Mouse (Mus musculus) cerebellum, adult 11 months (tissue): ENCODE results near the gene Psmd12.
"Not testable (repeated sequence)": the region's sequence is repeated elsewhere in the genome, so short reads cannot be mapped to it uniquely, and the experiment has no call there.

Experiments used
- DNase-seq: peaks from one replicate; pipeline ENCODE4 v3.0.0; 2022

Psmd12 gene

DNA sequence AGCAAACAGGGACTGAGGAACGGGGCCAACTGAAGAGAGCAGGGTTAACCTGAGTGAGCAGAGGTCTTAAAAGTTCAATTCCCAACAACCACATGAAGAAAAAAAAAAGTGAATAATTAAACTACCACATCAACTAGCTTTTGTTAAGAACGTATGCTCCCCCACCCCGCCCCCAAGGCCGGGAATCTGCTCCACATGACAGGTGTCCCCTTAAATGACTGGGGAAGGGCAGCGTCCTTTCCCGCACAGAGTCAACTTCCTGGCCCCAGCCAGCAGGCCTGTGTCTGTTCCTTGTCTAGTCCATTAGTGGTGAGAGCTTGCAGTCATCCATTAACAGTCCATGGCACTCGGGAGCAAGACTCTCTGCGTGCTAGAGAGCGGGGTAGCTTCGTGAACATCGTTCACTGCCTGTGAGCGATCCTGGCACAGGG, 16.0 kb upstream of the Psmd12 start:
- DNase-seq = no peak

DNA sequence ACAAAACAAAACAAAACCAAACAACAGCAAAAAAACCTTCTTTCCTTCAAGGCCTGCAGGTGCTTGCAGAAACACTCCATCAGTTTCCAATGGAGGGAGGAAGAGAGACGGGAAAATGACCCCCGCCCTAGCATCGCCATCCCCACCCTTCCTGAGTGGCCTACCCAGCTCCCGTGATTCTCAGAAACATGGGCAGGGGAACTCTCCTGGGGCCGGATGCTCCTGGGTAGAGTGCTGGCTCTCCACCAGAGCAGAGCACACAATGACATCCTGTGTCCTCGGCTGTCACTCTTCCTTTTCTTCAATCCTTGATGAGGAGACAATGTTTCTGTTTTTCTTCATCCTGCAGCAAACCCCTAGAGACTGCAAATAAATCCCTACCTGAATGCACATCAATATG, 15.1 kb upstream of the Psmd12 start:
- DNase-seq = no peak

DNA sequence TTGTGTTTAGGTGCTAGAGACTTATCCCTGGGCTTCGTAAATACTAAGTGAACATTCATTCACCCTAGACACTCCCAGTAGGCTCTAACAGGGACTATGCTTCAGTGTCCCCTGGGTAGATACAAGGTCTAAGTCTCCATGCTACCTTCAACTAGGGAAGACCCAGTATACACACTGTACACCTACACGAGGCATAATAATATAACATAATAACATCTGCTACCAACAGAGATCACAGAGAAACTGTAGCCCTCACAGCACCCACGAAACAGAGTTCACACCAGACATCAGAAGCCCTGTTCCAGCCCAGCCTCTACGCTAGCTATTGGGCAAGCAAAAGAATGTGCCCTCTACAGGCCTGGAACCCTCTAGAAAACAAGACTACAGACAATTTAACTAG, 14.2 kb upstream of the Psmd12 start:
- no peak for DNase-seq

DNA sequence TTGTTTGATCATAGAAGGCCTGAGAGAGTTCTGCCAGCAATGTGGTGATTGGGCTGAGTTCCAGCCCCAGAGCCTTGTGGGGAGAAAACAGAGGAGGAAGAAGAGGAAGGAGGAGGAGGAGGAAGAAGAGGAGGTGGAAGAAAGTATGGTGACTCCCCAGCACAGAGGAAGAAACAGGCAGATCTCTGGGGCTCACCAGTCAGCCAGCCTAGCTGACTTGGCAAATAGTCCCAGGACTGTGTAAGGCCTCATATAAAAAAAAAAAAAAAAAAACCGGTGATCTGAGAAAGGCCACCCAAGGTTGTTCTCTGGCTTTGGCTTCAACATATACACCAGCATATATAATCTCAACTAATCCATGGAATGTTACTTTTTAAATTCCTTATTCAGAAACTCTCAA, 13.3 kb upstream of the Psmd12 start:
- DNase-seq = no peak

DNA sequence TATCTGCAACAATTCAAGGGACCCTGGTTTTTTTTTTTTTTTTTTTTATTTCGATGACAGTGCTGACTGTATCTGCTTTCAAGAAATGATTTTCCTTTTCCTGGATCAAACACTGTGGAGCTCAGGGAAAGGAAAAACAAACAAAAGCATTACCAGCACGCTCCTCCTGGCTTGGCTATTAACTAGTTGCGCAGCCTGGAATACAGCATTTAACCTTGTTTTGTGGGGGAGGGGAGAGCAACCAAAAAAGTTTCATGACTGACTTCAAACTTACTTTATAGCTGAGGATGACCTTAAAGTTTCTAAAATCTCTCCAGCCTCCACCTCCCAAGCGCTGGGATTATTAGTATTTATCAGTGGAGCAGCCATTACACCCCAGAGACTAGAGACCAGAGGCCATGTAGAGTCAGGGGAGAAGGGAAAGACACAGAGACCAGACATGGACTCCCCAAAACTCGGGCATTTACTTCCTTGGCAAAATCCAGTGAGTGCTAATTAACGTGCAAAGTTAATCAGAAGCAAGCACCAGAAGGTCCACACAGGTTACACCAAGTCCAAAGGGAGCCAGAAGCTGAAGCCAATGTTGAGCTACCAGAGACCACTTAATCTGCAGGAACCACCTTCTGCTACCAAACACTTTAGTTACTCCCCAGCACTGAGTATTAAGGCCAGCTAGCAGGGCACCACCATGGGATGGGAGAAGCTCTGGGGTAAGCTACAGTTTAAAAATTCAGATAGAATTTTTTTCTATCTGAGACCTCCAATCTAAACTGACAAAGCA, 12.5 kb upstream of the Psmd12 start:
- no peak for DNase-seq

DNA sequence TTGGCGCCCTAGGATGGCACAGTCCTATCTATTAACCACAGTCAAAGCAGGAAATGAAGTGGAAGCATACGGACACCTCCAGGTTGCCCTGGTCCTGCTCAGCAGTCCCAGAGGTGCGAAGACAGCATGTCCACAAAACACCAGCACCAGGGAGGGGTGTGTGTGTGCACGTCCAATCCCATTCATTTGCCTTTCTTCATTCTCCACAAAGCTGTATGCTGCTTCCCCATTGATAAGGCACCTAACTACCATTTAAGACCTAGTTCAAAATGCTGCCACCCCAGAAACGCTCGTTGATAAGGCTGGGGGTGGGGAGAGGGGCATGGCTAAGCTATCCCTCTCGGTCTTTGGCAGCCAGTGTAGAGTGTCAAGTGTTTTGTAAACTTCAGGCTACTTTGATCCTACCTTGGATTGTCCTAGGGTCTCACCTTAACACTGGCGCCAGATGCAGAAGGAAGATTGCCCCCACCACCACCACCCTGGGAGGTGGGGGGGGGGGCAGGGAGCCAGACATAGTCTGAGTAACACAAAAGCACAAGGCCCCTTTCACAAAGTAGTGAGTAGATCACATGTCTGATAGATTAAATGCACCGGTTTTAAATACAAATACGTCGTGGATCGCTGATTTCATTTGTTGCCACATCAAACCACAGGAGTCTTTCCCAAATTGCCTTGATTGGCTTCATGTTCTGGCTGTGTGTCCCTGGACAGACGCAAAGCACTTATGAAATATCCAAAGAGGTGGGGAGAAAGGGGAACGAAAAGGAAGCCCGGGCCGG, 10.8 kb upstream of the Psmd12 start:
- no peak for DNase-seq

DNA sequence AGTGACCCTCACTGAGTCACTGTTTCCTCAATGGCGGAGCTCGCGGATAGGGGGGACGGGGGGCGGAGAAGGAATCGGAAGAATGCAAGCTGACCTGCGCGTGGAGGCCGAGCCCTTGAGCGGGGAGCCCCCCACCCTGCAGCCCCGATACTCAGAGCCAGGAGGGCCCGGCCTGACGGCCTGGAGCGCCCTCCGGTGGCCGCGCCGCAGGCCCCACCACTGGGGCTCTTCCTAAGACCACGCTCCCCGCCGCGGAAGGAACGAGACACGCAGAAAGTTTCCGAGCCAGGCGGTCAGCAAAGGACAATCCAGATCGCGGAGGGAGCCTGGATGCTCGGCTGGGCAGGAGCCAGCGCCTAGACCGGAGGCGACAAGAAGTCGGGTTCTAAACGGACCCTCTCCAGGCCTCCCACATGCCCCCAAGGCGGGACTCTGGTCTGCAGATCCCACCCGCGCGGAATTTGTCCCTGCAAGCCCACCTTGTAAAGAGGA, 10.2 kb upstream of the Psmd12 start:
- peak; percentile 74 for DNase-seq

DNA sequence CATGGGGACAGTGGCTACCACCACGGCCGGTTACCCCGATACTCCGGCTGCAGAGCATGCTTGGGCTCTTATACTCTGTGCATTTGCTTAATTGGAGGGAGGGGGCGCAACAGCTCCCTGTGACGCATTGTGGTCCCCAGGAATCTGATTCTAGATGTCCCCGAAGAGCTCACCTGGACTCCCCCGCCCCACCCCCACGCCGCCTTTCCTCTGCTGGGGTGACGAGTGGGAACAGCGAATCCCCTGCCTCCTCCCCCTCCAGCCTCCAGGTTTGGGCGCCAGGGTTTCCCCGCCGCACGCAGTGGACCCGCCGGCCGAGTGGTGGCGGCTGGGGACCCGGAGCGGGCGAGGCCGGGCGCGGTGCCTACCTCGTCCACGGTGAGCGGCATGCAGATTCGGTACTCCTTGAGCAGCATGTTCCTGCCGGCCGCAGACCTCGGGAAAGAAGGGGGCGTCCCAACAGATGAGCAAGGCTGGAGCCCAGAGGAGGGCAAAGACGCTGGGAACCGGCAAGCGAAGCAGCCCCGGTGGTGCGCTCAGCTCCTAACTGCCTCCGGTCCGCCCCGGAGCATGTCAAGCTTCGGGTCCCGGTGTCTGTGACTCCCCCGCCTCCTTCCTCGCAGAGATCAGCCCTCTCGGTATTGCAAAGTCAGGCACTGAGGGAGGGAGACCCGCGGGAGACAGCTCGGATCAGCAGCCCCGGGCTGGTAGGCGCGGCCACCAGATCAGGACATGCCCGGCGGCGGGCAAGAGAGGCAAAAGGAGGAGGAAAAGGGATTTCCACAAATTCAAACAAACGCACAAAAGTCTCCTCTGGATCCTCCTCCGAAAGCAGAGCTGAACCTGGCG, 9.5 kb upstream of the Psmd12 start:
- DNase-seq = peak; percentile 64

DNA sequence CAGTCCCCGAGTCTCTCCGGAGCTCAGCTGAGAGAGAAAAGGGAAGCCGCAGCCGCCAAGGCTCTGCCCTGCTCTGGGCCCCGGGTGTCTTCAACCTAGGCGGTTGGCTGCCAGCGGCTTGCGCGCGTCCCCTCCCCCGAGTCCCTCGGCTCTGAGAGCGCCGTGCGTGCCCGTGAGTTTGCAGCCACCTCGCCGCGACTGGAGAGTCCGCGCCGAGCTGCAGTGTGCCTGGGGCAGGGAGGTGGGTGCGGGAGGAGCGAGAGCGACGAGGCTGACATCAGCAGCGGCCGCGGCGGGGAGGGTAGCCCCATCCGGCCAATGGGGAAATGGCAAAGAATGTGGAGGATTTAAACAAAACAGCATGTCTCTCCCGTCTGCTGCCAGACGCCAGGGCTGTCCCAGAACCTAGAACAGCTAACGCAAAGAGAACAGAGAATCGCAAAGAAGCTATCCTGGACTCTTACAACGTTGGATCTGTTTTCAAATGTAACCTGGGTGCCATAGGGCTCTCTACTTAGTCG, 8.7 kb upstream of the Psmd12 start, which contains the start of gene Pitpnc1:
Gene Pitpnc1 (minus strand): TSS at position 179 of the 521 bp plus-strand sequence.
- DNase-seq = peak; percentile 84

DNA sequence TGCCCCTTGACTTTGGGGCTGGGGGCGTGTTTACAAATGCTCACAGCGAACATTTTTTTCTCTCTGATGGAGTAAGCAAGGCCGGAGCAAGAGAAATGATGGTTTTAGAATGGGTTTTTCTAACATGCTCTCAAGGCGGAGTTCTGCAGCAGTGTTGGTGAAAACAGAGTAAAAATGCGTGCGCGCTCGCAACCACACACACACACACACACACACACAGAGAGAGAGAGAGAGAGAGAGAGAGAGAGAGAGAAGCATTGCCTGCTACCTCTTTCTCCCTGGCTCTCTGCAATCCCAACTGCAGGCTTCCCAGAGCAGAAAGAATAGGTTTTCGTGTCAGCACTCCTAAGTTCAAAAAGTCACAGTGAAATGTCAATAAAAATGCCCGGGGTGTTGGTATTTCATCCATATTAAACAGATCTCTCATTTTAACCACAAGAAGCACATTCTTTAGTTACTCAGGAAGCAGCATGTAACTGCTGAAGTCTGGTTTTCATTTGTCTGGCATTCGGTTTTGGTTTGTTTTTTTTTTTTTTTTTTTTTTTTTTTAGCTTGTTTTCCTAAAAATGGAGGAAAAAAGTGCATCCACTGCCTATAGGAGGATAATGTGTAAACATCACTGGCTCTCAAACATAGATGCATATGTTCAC, 8.1 kb upstream of the Psmd12 start:
- no peak for DNase-seq

DNA sequence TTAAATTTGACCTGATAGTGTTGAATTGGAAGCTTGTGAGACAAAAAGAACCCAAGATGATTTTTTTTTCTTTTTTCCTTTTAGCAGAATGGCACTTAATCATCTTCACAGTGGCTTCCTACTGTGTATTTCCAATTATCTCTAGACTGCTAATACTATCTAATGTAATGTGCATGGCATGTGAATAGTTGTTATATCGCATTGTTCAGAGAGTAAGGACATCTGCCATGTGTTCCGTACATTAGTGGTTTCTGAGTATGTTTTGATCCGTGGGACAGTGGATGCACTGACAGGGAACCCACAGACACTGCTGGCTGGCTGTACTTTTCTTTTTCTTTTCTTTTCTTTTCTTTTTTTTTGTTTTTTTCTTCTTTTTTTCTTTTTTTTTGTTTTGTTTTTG, 7.0 kb upstream of the Psmd12 start:
- DNase-seq = no peak

DNA sequence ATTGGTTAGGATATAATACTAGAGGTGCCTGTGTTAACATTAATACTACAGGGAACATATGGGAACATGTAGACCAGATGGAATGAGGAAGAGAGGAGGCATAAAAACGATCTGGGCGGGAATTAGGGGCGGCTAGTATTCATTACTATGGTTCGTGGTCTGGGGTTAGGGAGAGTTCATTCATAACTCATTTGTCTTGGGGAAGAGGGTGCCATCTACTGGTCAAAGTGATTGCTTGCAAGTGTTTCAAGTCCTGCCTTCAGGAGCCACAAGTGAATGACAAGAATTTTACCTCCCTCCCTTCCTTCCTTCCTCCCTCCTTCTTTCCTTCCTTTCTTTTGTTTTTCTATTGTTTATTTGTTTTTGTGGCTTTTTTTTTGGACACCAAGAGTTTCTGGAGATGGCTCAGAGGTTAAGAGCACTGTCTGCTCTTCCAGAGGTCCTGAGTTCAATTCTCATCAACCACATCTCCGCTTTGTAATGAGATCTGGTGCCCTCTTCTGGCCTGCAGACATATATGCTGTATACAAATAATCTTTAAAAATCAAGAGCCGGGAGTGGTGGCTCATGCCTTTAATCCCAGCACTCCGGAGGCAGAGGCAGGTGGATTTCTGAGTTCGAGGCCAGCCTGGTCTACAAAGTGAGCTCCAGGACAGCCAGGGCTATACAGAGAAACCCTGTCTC, 6.0 kb upstream of the Psmd12 start:
- DNase-seq = peak; percentile 43

DNA sequence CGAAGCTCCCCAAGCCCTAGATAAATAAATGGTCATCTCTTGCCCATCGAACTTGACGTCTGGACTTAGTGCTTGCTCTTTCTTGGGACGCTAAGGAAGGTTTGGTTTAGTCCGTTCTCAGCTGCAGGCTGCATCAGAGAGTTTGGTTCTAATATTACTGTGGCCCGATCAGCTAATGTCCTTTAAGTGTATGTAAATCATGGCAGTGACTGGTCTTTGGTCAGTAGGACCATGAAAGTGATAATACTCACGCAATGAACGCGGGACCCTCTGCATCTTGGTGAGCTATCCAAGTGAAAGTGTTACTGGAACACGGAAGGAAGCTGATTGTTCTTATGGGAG, 549 bp downstream of the Psmd12 start:
- DNase-seq = no peak

DNA sequence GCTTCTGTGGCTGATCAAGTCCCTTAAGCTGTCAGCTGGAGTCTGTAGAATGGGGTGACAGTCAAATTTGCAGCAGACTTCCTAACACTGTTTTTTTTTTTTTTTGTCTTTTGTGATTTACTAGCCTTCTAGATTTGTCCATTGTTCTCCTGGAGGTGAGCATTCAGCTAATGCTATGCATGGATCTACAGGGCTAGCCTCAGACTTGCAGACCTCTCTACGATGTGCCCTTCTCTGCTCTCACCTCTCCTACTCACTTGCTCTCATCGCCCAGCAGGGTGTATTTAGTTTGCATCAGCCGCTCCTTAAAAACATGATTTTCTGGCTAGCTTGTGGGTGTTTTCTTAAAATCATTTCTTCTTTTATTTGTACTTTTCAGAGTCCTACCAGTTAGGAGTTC, 5.1 kb downstream of the Psmd12 start:
- DNase-seq = no peak

DNA sequence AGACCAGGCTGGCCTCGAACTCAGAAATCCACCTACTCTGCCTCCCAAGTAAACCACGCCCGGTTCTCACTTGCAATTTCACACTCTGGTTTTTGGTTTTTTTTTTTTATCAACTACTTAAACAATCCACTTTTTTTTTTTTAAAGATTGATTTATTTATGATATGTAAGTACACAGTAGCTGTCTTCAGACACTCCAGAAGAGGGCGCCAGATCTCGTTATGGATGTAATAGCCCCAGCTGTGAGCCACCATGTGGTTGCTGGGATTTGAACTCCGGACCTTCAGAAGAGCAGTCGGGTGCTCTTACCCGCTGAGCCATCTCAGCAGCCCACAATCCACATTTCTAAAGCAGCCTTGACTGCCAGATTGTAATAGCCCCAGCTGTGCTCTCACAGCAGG, 23.5 kb downstream of the Psmd12 start:
- no peak for DNase-seq

DNA sequence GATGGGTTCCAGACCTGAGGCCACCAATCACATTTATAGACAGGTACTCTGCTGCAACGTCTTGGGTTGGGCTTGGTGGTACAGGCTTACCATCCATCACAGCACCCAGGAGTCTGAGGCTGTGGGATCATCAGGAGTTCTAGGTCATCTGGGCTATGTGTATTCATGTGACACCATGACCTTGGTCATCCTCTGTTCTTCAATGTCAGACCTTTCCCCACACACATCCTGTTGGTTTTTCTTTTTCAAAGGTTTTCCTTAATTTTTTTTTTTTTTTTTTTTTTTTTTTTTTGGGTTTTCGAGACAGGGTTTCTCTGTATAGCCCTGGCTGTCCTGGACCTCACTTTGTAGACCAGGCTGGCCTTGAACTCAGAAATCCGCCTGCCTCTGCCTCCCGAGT, 25.1 kb downstream of the Psmd12 start:
- DNase-seq = not testable (repeated sequence)

DNA sequence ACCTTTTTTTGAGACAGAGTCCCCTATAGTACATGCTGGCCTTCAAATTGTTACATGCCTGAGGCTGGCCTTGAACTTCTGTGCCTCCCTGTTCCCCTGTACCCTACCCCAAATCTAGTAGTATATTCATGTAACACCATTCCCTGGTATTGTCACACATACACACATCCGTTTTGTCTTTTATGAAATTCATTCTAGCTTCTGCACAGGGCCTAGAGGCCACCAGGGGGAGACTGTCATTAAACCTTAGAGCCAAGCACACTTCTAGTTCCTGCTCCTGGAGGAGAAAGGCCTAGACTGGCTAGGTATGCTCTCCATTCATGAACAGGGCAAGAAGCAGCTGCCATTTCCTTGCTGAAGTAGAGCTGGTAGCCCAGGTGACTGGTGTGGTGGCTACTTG, 27.0 kb downstream of the Psmd12 start:
- DNase-seq = no peak

DNA sequence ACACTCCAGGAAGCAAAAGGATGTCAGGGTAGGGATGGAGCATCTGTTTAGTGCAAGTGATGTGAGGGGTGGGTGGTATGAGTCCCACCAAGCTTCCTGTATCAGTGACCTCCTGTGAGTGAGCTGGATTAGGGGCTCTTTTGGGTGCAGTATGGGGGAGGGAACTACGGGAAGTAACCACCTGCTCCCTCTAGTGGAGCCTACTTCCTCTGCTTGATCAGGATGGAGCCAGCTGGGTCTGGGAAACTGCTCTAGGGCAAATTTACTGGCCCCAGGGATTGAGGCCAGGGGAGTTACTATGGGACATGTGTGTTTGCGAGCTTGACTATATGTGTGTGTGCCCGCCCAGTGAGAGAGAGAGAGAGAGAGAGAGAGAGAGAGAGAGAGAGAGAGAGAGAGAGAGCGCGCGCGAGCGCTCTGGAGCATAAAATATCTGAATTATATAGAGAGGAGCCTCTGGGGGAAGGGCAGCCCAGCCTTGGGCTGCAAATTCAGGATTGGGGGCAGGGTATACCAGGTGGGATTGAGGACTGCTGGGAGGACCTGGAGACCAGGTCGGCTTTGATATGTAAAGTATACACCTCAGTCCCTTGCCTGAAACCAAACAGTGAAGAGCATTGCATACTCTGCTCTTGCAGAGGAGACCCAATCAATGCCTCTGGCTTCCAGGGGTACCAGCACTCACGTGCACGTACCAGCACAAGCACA, 30.5 kb downstream of the Psmd12 start:
- no peak for DNase-seq

DNA sequence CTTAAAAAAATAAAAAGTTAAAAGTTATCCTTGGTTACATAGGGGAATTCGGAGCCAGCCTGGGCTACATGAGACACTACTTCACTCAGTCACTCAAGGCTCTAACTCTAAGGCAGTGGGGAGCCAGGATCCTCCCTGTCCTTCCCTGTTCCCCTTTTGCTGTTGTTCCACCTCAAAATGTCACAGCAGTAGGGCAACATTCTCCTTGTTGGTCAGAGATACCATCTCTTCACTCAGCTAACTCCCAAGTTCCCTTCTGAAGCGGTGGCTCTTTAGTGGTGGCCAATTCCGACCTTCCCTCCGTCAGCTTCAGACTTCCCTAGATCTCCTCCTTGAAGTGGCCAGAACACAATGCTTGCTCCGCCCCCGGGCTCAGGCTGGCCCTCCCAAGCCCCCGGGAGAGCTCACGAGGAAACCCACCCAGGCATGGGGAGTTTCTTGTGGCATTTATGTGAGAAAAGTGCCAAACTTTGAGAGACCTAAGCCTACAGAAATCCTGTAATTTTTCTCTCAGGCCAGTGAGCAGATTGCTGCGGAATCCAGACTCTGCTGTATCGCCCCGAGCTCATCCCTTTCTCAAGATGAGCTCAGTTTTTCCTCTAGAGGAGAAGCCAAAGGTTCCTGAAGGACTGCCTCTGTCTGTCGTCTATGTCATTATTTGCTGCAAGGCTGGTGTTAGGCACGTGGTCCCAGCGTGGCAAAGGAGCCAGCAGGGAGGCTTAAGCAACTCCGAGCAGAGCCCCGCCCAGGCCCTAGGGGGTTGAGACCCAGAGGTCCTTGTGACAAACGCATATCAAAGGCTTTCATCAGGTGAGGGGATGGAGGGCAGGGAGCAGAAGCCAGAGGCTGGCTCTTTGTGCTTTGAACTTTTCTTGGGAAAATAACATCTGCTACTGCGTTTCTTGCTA, 31.3 kb downstream of the Psmd12 start:
- no peak for DNase-seq

DNA sequence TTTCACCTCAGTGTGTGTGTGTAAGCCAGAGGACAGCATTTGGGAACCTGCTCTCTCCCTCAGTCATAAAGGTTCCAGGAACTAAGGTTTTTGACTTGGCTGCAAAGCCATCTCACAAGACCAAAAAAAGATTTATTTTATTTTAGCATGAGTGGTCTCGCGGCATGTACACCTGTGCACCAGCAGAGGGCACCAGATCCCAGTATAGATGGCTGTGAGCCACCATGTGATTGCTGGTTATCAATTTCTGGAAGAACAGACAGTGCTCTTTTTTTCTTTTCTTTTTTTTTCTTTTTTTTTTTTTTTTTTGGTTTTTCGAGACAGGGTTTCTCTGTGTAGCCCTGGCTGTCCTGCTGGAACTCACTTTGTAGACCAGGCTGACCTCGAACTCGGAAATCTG, 32.7 kb downstream of the Psmd12 start:
- DNase-seq = peak; percentile 37
